Mouse (Mus musculus) lung, embryonic 16.5 days (tissue): Measurements from ENCODE around the gene Scpep1. TPM values are rescaled to one million over a fixed set of nuclear protein-coding genes. Genes with fewer than 3 reads are reported as not detected.
A peak's percentile ranks its signal among the peaks of the same experiment; 100 is the strongest.

Experiments used
- ATAC-seq: fragments of 200-750 bp; cut with Nextera tagmentation; 2 replicates; pipeline ENCODE4 v1.8.0; 2017; ENCODE audit warnings: low read depth, mild to moderate bottlenecking, moderate library complexity
- H3K27ac ChIP-seq: fragments of 300-500 bp; sonication (generic); 2 replicates; pipeline ENCODE4 v1.5.1; 2014; ENCODE audit warnings: mild to moderate bottlenecking, control low read depth, low read length
- H3K27me3 ChIP-seq: fragments of 300-500 bp; sonication (generic); 2 replicates; pipeline ENCODE4 v1.6.1; 2014; ENCODE audit warnings: low read depth, low read length, mixed read lengths; ENCODE audit not compliant: control insufficient read depth, insufficient read depth
- H3K36me3 ChIP-seq: fragments of 300-500 bp; sonication (generic); 2 replicates; pipeline ENCODE4 v1.6.1; 2014; ENCODE audit warnings: low read length; ENCODE audit not compliant: control insufficient read depth, insufficient read depth
- H3K4me1 ChIP-seq: fragments of 300-500 bp; sonication (generic); replicated peaks from 2 replicates; pipeline ENCODE4 v1.6.1; 2014; ENCODE audit warnings: low read length, mixed read lengths; ENCODE audit not compliant: control insufficient read depth, insufficient read depth
- H3K4me2 ChIP-seq: fragments of 300-500 bp; sonication (generic); 2 replicates; pipeline ENCODE4 v1.6.1; 2014; ENCODE audit warnings: low read depth, low read length, control low read depth
- H3K4me3 ChIP-seq: fragments of 300-500 bp; sonication (generic); 2 replicates; pipeline ENCODE4 v1.5.1; 2014; ENCODE audit warnings: mild to moderate bottlenecking, low read length, control low read depth
- H3K9ac ChIP-seq: fragments of 300-500 bp; sonication (generic); 2 replicates; pipeline ENCODE4 v1.6.1; 2014; ENCODE audit warnings: low read length, control low read depth
- H3K9me3 ChIP-seq: fragments of 300-500 bp; sonication (generic); 2 replicates; pipeline ENCODE4 v1.6.1; 2016; ENCODE audit warnings: low read length; ENCODE audit not compliant: control insufficient read depth
- WGBS: fragments of 180-500 bp; shearing (Covaris S2); extraction: QIAGEN DNeasy Blood & Tissue Kit; methylation state at CpG from one replicate; pipeline ENCODE4 v1.1.7; 2014; 5-methylcytosine and 5-hydroxymethylcytosine counted together
- polyA plus RNA-seq: library from polyadenylated mRNA; unstranded; fragments of >200 nt; fragmentation: Nextera tagmentation; extraction: Ambion mirVana; gene quantifications from 2 replicates; pipeline ENCODE4 v1.2.1, GENCODE M21; 2015

Gene Scpep1
- polyA plus RNA-seq: 89.8 and 90.8 TPM in 2 replicates

- H3K36me3 ChIP-seq: peaks cover 2% of the 10 kb centered on the region; the same call in 1 of the 2 replicates
- H3K4me3 ChIP-seq: peak within 1 kb of the TSS; percentile 59
- WGBS: 3% methylated on average over 34 of the region's 34 CpGs
- peaks cover 3% of the 10 kb centered on the region; the same call in 1 of the 2 replicates for H3K4me1 ChIP-seq
- ATAC-seq: peak; percentile 99
- H3K27me3 ChIP-seq: no peaks in the 10 kb centered on the region
- peak within 1 kb of the TSS; percentile 53 for H3K4me2 ChIP-seq
- no peaks in the 10 kb centered on the region for H3K9me3 ChIP-seq
- H3K27ac ChIP-seq: peak within 1 kb of the TSS; percentile 54
- peak within 1 kb of the TSS; percentile 57 for H3K9ac ChIP-seq
Measured at GRCm38 (mm10) chr11:88955217-88955969, at the start of gene Scpep1. Gene Scpep1 (minus strand): TSS chr11:88955465.

- Histone ChIP-seq H3K27ac (peak overlapping the region; percentile 46), H3K4me3 (no peak overlapping the region), H3K4me1 (peaks cover 28% of the 10 kb centered on the region), H3K27me3 (no peaks in the 10 kb centered on the region), H3K36me3 (peaks cover 7% of the 10 kb centered on the region; the same call in 1 of the 2 replicates), H3K9ac (no peak overlapping the region), H3K4me2 (no peak overlapping the region), H3K9me3 (no peaks in the 10 kb centered on the region)
- ATAC-seq: no peak
- 53% methylated on average over 4 of the region's 4 CpGs for WGBS
Measured at GRCm38 (mm10) chr11:89003726-89004125, 48.5 kb upstream of the Scpep1 start.

- peak overlapping the region; percentile 45 for H3K4me2 ChIP-seq
- no peak for ATAC-seq
- H3K9me3 ChIP-seq: no peaks in the 10 kb centered on the region
- H3K27ac ChIP-seq: peak overlapping the region; percentile 62
- peak overlapping the region; percentile 10; the same call in 1 of the 2 replicates for H3K4me3 ChIP-seq
- H3K36me3 ChIP-seq: peaks cover 7% of the 10 kb centered on the region; the same call in 1 of the 2 replicates
- peaks cover 28% of the 10 kb centered on the region for H3K4me1 ChIP-seq
- 0 out of 2 replicates have a peak overlapping the region, but pooled peaks have one; percentile 42 for H3K9ac ChIP-seq
- WGBS: 21% methylated on average over 6 of the region's 6 CpGs
- H3K27me3 ChIP-seq: no peaks in the 10 kb centered on the region
Measured at GRCm38 (mm10) chr11:89003078-89003477, 47.8 kb upstream of the Scpep1 start.

GRCm38 (mm10) chr11:89002621-89003020 is 47.4 kb upstream of the Scpep1 start:
- H3K4me2 ChIP-seq: peak overlapping the region; percentile 45
- peak overlapping the region; percentile 62 for H3K27ac ChIP-seq
- 41% methylated on average over 5 of the region's 5 CpGs for WGBS
- H3K4me3 ChIP-seq: peak overlapping the region; percentile 10
- H3K4me1 ChIP-seq: peaks cover 28% of the 10 kb centered on the region
- H3K9me3 ChIP-seq: no peaks in the 10 kb centered on the region
- no peaks in the 10 kb centered on the region for H3K27me3 ChIP-seq
- peak overlapping the region; percentile 42; the same call in 1 of the 2 replicates for H3K9ac ChIP-seq
- no peak for ATAC-seq
- H3K36me3 ChIP-seq: peaks cover 7% of the 10 kb centered on the region; the same call in 1 of the 2 replicates

GRCm38 (mm10) chr11:89002068-89002467 is 46.8 kb upstream of the Scpep1 start:
- Histone ChIP-seq H3K27me3 (no peaks in the 10 kb centered on the region), H3K27ac (no peak overlapping the region), H3K36me3 (peaks cover 6% of the 10 kb centered on the region; the same call in 1 of the 2 replicates), H3K4me2 (peak overlapping the region; percentile 45), H3K4me1 (peaks cover 28% of the 10 kb centered on the region), H3K4me3 (peak overlapping the region; percentile 1), H3K9me3 (no peaks in the 10 kb centered on the region), H3K9ac (no peak overlapping the region; the same call in 1 of the 2 replicates)
- WGBS: 84% methylated on average over 5 of the region's 5 CpGs
- ATAC-seq: no peak

GRCm38 (mm10) chr11:89001569-89001968 is 46.3 kb upstream of the Scpep1 start:
- Histone ChIP-seq H3K36me3 (peaks cover 4% of the 10 kb centered on the region; the same call in 1 of the 2 replicates), H3K27ac (no peak overlapping the region), H3K4me1 (peaks cover 28% of the 10 kb centered on the region), H3K9ac (no peak overlapping the region), H3K4me3 (peak overlapping the region; percentile 1; the same call in 1 of the 2 replicates), H3K27me3 (no peaks in the 10 kb centered on the region), H3K4me2 (peak overlapping the region; percentile 67), H3K9me3 (no peaks in the 10 kb centered on the region)
- no peak for ATAC-seq
- WGBS: 87% methylated on average over 7 of the region's 7 CpGs

GRCm38 (mm10) chr11:89000527-89000819 is 45.2 kb upstream of the Scpep1 start:
- H3K9me3 ChIP-seq: no peaks in the 10 kb centered on the region
- no peaks in the 10 kb centered on the region for H3K27me3 ChIP-seq
- peaks cover 28% of the 10 kb centered on the region for H3K4me1 ChIP-seq
- H3K4me3 ChIP-seq: peak overlapping the region; percentile 71
- no peak for ATAC-seq
- H3K9ac ChIP-seq: peak overlapping the region; percentile 87
- H3K36me3 ChIP-seq: no peaks in the 10 kb centered on the region; the same call in 1 of the 2 replicates
- peak overlapping the region; percentile 68 for H3K27ac ChIP-seq
- H3K4me2 ChIP-seq: peak overlapping the region; percentile 67

GRCm38 (mm10) chr11:88999723-89000526 is 44.7 kb upstream of the Scpep1 start:
- Histone ChIP-seq H3K9me3 (no peaks in the 10 kb centered on the region), H3K27me3 (no peaks in the 10 kb centered on the region), H3K9ac (peak overlapping the region; percentile 87), H3K36me3 (no peaks in the 10 kb centered on the region), H3K4me1 (peaks cover 28% of the 10 kb centered on the region), H3K4me2 (peak overlapping the region; percentile 67), H3K27ac (peak overlapping the region; percentile 68), H3K4me3 (peak overlapping the region; percentile 71)
- ATAC-seq: peak; percentile 22; the same call in 1 of the 2 replicates
- WGBS: 18% methylated on average over 33 of the region's 33 CpGs
